Mouse (Mus musculus) liver, embryonic 13.5 days (tissue): Measurements from ENCODE around the gene Lamtor4. TPM values are rescaled to one million over a fixed set of nuclear protein-coding genes. Genes with fewer than 3 reads are reported as not detected.
"Not testable (repeated sequence)": the region's sequence is repeated elsewhere in the genome, so short reads cannot be mapped to it uniquely, and the experiment has no call there.

Source experiments
- ATAC-seq: fragments of 200-750 bp; cut with Nextera tagmentation; 2 replicates; pipeline ENCODE4 v1.8.0; 2017; ENCODE audit warnings: low read depth, mild to moderate bottlenecking, moderate number of reproducible peaks, moderate library complexity
- DNase-seq: peaks from one replicate; pipeline ENCODE4 v3.0.0; 2022
- H3K27ac ChIP-seq: fragments of 300-500 bp; sonication (generic); 2 replicates; pipeline ENCODE4 v1.5.1; 2015; ENCODE audit warnings: moderate library complexity, mild to moderate bottlenecking, inconsistent platforms
- H3K27me3 ChIP-seq: fragments of 300-500 bp; sonication (generic); 2 replicates; pipeline ENCODE4 v1.6.1; 2015; ENCODE audit warnings: mild to moderate bottlenecking, inconsistent platforms
- H3K36me3 ChIP-seq: fragments of 300-500 bp; sonication (generic); 2 replicates; pipeline ENCODE4 v1.6.1; 2015; ENCODE audit warnings: mild to moderate bottlenecking, inconsistent platforms
- H3K4me1 ChIP-seq: fragments of 300-500 bp; sonication (generic); replicated peaks from 2 replicates; pipeline ENCODE4 v1.6.1; 2015; ENCODE audit warnings: inconsistent platforms
- H3K4me2 ChIP-seq: fragments of 300-500 bp; sonication (generic); 2 replicates; pipeline ENCODE4 v1.6.1; 2015; ENCODE audit warnings: inconsistent platforms, mild to moderate bottlenecking, moderate library complexity
- H3K4me3 ChIP-seq: fragments of 300-500 bp; sonication (generic); replicated peaks from 2 replicates; pipeline ENCODE4 v1.5.1; 2015; ENCODE audit warnings: mild to moderate bottlenecking, inconsistent platforms
- H3K9ac ChIP-seq: fragments of 300-500 bp; sonication (generic); 2 replicates; pipeline ENCODE4 v1.6.1; 2015; ENCODE audit warnings: mild to moderate bottlenecking, inconsistent platforms
- H3K9me3 ChIP-seq: fragments of 300-500 bp; sonication (generic); replicated peaks from 2 replicates; pipeline ENCODE4 v1.6.1; 2016; ENCODE audit warnings: inconsistent platforms
- WGBS: fragments of 180-500 bp; shearing (Covaris S2); methylation state at CpG from one replicate; pipeline ENCODE4 v1.1.7; 2015; ENCODE audit not compliant: insufficient replicate concordance; 5-methylcytosine and 5-hydroxymethylcytosine counted together
- polyA plus RNA-seq: library from polyadenylated mRNA; unstranded; fragments of >200 nt; fragmentation: Nextera tagmentation; extraction: Ambion mirVana; gene quantifications from 2 replicates; pipeline ENCODE4 v1.2.1, GENCODE M21; 2015

Gene Lamtor4
- 32.0 and 33.7 TPM in 2 replicates for polyA plus RNA-seq

- ATAC-seq: peak; percentile 99
- DNase-seq: peak; percentile 95
- H3K4me1 ChIP-seq: peaks cover 57% of the 10 kb centered on the region
Observed at GRCm38 (mm10) chr5:138255353-138256093, at the start of gene Lamtor4. Gene Lamtor4, plus strand, starts transcription at chr5:138255482.

GRCm38 (mm10) chr5:138207253-138207652 is 48.0 kb upstream of the Lamtor4 start:
- H3K9me3 ChIP-seq: peaks cover 7% of the 10 kb centered on the region; the same call in 1 of the 2 replicates
- no peak overlapping the region for H3K27ac ChIP-seq
- H3K4me2 ChIP-seq: no peak overlapping the region
- no peak for DNase-seq
- WGBS: 62% methylated on average over 1 of the region's 1 CpGs
- ATAC-seq: no peak
- H3K36me3 ChIP-seq: no peaks in the 10 kb centered on the region
- no peaks in the 10 kb centered on the region for H3K27me3 ChIP-seq
- H3K4me1 ChIP-seq: no peaks in the 10 kb centered on the region
- no peak overlapping the region for H3K9ac ChIP-seq
- no peak overlapping the region for H3K4me3 ChIP-seq

More at GRCm38 (mm10) chr5:138255353-138256093, at the start of gene Lamtor4:
- Histone ChIP-seq H3K27me3 (no peaks in the 10 kb centered on the region), H3K9me3 (no peaks in the 10 kb centered on the region), H3K4me3 (peak within 1 kb of the TSS; percentile 78), H3K36me3 (peaks cover 31% of the 10 kb centered on the region), H3K9ac (peak within 1 kb of the TSS; percentile 80), H3K27ac (peak within 1 kb of the TSS; percentile 80), H3K4me2 (peak within 1 kb of the TSS; percentile 88)
- under 1% methylated on average over 38 of the region's 38 CpGs for WGBS

GRCm38 (mm10) chr5:138207873-138208272 is 47.4 kb upstream of the Lamtor4 start:
- no peak for DNase-seq

GRCm38 (mm10) chr5:138216632-138217031 is 38.6 kb upstream of the Lamtor4 start:
- not testable (repeated sequence) for H3K27ac ChIP-seq, H3K36me3 ChIP-seq, DNase-seq, H3K4me2 ChIP-seq, H3K4me1 ChIP-seq, ATAC-seq, H3K4me3 ChIP-seq, H3K9ac ChIP-seq, H3K27me3 ChIP-seq
- 87% methylated on average over 13 of the region's 13 CpGs for WGBS
- peaks cover 22% of the 10 kb centered on the region for H3K9me3 ChIP-seq

More at GRCm38 (mm10) chr5:138207873-138208272, 47.4 kb upstream of the Lamtor4 start:
- H3K4me2 ChIP-seq: no peak overlapping the region
- no peaks in the 10 kb centered on the region for H3K4me1 ChIP-seq
- no peak for ATAC-seq
- no peaks in the 10 kb centered on the region for H3K27me3 ChIP-seq
- H3K9me3 ChIP-seq: peaks cover 7% of the 10 kb centered on the region; the same call in 1 of the 2 replicates
- WGBS: 66% methylated on average over 4 of the region's 4 CpGs
- no peak overlapping the region for H3K9ac ChIP-seq
- H3K4me3 ChIP-seq: no peak overlapping the region
- no peak overlapping the region for H3K27ac ChIP-seq
- H3K36me3 ChIP-seq: no peaks in the 10 kb centered on the region

- H3K27ac ChIP-seq: no peak overlapping the region
- DNase-seq (no peak), ATAC-seq (no peak)
- H3K36me3 ChIP-seq: no peaks in the 10 kb centered on the region
- H3K9ac ChIP-seq: no peak overlapping the region
- no peak overlapping the region for H3K4me2 ChIP-seq
- WGBS: 34% methylated on average over 2 of the region's 2 CpGs
- H3K4me3 ChIP-seq: no peak overlapping the region
- no peaks in the 10 kb centered on the region for H3K27me3 ChIP-seq
- H3K9me3 ChIP-seq: peaks cover 22% of the 10 kb centered on the region
- H3K4me1 ChIP-seq: no peaks in the 10 kb centered on the region
Observed at GRCm38 (mm10) chr5:138219864-138220263, 35.4 kb upstream of the Lamtor4 start.

GRCm38 (mm10) chr5:138222111-138222510 is 33.2 kb upstream of the Lamtor4 start:
- 21% methylated on average over 4 of the region's 4 CpGs for WGBS
- DNase-seq (peak; percentile 51), ATAC-seq (0 out of 2 replicates have a peak, but pooled peaks have one; percentile 36)
- Histone ChIP-seq H3K4me2 (no peak overlapping the region), H3K4me1 (no peaks in the 10 kb centered on the region), H3K36me3 (no peaks in the 10 kb centered on the region), H3K9ac (no peak overlapping the region), H3K27me3 (no peaks in the 10 kb centered on the region), H3K9me3 (0 out of 2 replicates have a peak, but pooled peaks cover 4% of the 10 kb centered on the region), H3K4me3 (no peak overlapping the region), H3K27ac (no peak overlapping the region)

GRCm38 (mm10) chr5:138223287-138223686 is 32.0 kb upstream of the Lamtor4 start:
- H3K4me3 ChIP-seq: no peak overlapping the region
- DNase-seq (no peak), ATAC-seq (no peak)
- no peaks in the 10 kb centered on the region for H3K4me1 ChIP-seq
- no peaks in the 10 kb centered on the region for H3K36me3 ChIP-seq
- WGBS: 46% methylated on average over 3 of the region's 3 CpGs
- H3K27me3 ChIP-seq: no peaks in the 10 kb centered on the region
- H3K9me3 ChIP-seq: no peaks in the 10 kb centered on the region
- H3K9ac ChIP-seq: no peak overlapping the region
- no peak overlapping the region for H3K27ac ChIP-seq
- H3K4me2 ChIP-seq: no peak overlapping the region

- no peak for DNase-seq
- Histone ChIP-seq H3K4me2 (no peak within 1 kb of the TSS), H3K27ac (no peak within 1 kb of the TSS), H3K27me3 (no peaks in the 10 kb centered on the region), H3K4me1 (no peaks in the 10 kb centered on the region), H3K9me3 (no peaks in the 10 kb centered on the region), H3K9ac (no peak within 1 kb of the TSS), H3K4me3 (no peak within 1 kb of the TSS), H3K36me3 (no peaks in the 10 kb centered on the region)
- no peak for ATAC-seq
- WGBS: 48% methylated on average over 2 of the region's 2 CpGs
Observed at GRCm38 (mm10) chr5:138225700-138226099, 29.6 kb upstream of the Lamtor4 start, which contains the start of gene Nxpe5. Gene Nxpe5, plus strand, starts transcription at chr5:138225898.

- Histone ChIP-seq H3K27ac (no peak overlapping the region), H3K4me3 (no peak overlapping the region), H3K9me3 (no peaks in the 10 kb centered on the region), H3K9ac (no peak overlapping the region), H3K27me3 (no peaks in the 10 kb centered on the region), H3K4me2 (no peak overlapping the region), H3K36me3 (no peaks in the 10 kb centered on the region), H3K4me1 (no peaks in the 10 kb centered on the region)
- no peak for ATAC-seq
- no peak for DNase-seq
- WGBS: 31% methylated on average over 4 of the region's 4 CpGs
Observed at GRCm38 (mm10) chr5:138226491-138226890, 28.8 kb upstream of the Lamtor4 start.

- Histone ChIP-seq H3K9ac (no peak overlapping the region), H3K4me2 (no peak overlapping the region), H3K4me3 (no peak overlapping the region), H3K27ac (no peak overlapping the region), H3K27me3 (no peaks in the 10 kb centered on the region), H3K9me3 (no peaks in the 10 kb centered on the region), H3K4me1 (no peaks in the 10 kb centered on the region), H3K36me3 (no peaks in the 10 kb centered on the region)
- ATAC-seq (no peak), DNase-seq (no peak)
- WGBS: 5% methylated on average over 2 of the region's 2 CpGs
Observed at GRCm38 (mm10) chr5:138227367-138227766, 27.9 kb upstream of the Lamtor4 start.

GRCm38 (mm10) chr5:138228026-138228425 is 27.3 kb upstream of the Lamtor4 start:
- H3K4me2 ChIP-seq: no peak overlapping the region
- H3K36me3 ChIP-seq: no peaks in the 10 kb centered on the region
- H3K27me3 ChIP-seq: no peaks in the 10 kb centered on the region
- 34% methylated on average over 3 of the region's 3 CpGs for WGBS
- ATAC-seq (no peak), DNase-seq (no peak)
- H3K4me3 ChIP-seq: no peak overlapping the region
- H3K9me3 ChIP-seq: no peaks in the 10 kb centered on the region
- H3K27ac ChIP-seq: no peak overlapping the region
- no peaks in the 10 kb centered on the region for H3K4me1 ChIP-seq
- H3K9ac ChIP-seq: no peak overlapping the region

GRCm38 (mm10) chr5:138229511-138229910 is 25.8 kb upstream of the Lamtor4 start:
- H3K36me3 ChIP-seq: no peaks in the 10 kb centered on the region
- H3K4me3 ChIP-seq: no peak overlapping the region
- H3K4me2 ChIP-seq: no peak overlapping the region
- no peak for DNase-seq
- WGBS: 78% methylated on average over 3 of the region's 3 CpGs
- H3K4me1 ChIP-seq: no peaks in the 10 kb centered on the region
- ATAC-seq: no peak
- H3K27ac ChIP-seq: no peak overlapping the region
- H3K27me3 ChIP-seq: no peaks in the 10 kb centered on the region
- no peak overlapping the region for H3K9ac ChIP-seq
- H3K9me3 ChIP-seq: no peaks in the 10 kb centered on the region
